Mouse (Mus musculus) heart, postnatal 0 days (tissue): ENCODE data around the gene Rnf111.

Experiments
- CTCF ChIP-seq: IDR thresholded peaks from 2 replicates; pipeline ENCODE4 v1.5.1; 2016; ENCODE audit warnings: antibody characterized with exemption, control low read depth, low read depth
- EP300 ChIP-seq: IDR thresholded peaks from 2 replicates; pipeline ENCODE4 v1.6.1; 2016; ENCODE audit warnings: antibody characterized with exemption, low read depth

DNA sequence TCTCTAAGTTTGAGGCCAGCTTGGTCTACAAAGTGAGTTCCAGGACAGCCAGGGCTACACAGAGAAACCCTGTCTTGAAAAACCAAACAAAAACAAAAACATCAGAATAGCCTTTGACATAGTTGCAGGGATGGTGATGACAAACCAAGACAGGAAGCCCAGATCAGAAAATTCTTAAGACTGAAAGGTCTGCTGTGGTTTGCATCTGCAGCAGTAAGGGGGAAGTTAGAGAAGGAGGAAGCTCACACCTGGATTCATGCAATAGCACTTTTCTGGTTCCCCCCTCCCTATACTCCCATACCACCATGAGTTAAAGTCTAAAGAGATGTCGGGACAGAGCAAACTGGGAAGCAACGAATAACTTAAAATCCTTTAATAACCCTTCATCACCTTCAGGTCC lies 2.7 kb upstream of the Rnf111 start:
- no peak for TF ChIP-seq EP300
- no peak for TF ChIP-seq CTCF
